Mouse (Mus musculus) R1 (cell line): ENCODE results near the gene Pde6d.
"Not testable (repeated sequence)": the region's sequence is repeated elsewhere in the genome, so short reads cannot be mapped to it uniquely, and the experiment has no call there.

Experiments
- DNase-seq: peaks from one replicate; pipeline ENCODE4 v3.0.0-alpha.2; 2018; ENCODE audit warnings: low read depth, low spot score

Pde6d gene

GRCm38 (mm10) chr1:86569292-86569860, 13.1 kb downstream of the Pde6d start:
- no peak for DNase-seq

DNA sequence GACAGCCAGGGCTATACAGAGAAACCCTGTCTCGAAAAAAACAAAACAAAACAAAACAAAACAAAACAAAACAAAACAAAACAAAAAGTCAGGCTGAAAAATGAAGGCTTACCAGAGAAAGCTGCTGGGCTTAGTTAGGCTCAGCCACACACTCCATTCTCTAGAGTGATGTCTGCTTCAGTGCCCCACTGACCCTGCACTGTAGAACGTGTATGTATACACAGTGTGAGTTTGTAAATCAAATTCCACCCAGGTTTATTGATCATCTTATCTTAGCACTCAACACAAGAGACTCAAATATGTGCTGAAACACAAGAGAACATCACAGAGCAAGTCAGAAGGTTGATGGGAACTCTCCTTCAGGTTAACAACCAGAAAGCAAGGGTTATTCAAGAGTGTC, 14.0 kb downstream of the Pde6d start:
- DNase-seq, result no peak

DNA sequence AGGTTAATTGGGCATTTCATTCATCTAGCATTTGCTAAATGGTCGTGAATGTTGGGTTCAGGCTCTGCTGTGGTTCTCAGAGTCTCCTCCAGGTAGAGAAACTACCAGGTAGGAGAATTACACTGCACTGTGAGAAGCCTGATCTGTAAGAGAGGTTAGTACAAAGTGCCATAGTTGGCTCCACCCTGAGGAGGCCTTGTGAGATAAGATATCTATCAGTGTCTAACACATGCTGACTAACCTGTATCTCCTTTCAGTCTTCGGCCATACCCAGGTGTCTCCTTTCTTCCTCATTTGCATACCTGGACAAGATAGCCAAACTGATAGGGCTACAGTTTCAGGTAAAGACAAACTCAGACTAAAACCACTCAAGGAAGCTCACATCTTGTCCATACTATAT, 19.8 kb downstream of the Pde6d start:
- no peak for DNase-seq

DNA sequence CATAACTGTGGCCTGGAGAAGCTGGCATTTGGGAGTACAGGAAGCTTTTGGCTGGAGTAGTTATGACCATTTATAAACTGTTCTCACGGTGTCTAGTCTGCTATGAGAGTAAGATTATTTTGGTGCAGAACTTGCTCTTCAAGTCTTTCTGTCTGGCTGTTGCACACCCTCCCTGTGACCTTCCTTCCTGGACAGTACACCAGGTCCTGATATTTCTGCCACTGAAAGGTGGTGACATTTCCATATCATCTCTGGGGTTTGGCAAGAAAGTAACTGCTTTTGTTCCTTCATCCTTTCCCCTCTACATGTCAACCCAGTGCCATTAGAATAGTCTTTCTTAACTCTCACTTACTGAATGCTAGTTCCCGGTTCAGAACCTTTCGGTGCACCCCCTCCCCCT, 23.2 kb downstream of the Pde6d start:
- DNase-seq, result no peak

DNA sequence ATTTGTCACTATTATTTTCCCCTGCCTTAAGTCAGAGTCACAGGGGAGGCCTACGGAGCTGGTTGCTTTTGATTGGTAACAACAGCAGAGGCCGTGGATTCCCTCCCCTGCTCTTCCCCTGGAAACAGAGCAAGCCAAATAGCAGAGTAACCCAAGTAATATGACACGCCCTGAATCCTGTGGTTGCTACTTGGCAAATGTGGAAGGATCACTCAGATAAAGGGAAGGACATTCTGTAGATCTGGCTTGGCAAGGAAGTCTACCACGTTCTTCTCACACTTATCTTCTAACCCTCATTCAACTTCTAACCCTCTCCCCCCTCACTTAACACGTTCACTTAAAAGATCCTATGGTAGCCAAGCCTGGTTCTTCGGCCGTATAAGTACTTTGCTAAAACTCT, 24.6 kb downstream of the Pde6d start:
- no peak for DNase-seq

- no peak for DNase-seq
Observed at GRCm38 (mm10) chr1:86555665-86556064, 26.8 kb downstream of the Pde6d start.

DNA sequence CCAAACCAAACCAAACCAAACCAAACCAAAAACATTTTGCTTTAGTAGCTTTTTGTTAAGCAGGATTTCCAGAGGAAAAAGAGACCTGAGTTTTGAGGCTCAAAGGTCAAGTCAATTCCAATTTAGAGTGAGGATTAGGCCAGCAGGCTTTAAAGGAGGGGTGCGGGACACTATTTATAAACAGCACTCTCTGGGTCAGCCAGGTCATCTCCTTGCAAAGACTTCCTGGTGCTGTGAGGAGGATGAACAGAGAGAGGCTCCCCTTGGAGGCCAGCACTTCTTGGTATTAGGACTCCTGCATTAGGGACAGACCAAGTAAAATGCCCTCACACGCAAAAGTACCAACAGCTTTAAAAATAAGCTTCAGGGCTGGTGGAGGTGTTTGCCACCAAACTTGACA, 30.6 kb downstream of the Pde6d start:
- DNase-seq, result no peak

GRCm38 (mm10) chr1:86551299-86551698, 31.1 kb downstream of the Pde6d start:
- DNase-seq, result no peak

GRCm38 (mm10) chr1:86546797-86547196, 35.6 kb downstream of the Pde6d start:
- no peak for DNase-seq

DNA sequence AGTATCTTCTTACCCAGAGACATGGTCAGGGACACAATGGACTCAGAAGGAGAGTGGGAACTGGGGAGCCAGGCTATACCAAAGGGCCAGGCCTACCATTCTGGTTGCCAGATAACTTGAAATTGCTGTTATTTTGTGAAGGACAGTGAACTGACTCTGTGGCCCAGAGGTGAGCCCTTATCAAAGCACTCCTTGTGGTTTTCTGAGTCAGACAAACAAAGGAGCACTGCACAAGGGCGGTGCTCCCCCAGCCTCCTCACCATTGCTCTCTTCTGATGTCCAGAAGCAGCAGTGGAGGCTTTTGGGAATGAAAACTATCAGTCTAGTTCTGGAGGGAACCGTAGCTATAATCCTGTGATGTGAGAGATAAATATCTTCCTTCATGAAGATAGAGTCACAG, 39.8 kb downstream of the Pde6d start:
- DNase-seq, result no peak

GRCm38 (mm10) chr1:86539583-86539982, 42.8 kb downstream of the Pde6d start:
- not testable (repeated sequence) for DNase-seq

DNA sequence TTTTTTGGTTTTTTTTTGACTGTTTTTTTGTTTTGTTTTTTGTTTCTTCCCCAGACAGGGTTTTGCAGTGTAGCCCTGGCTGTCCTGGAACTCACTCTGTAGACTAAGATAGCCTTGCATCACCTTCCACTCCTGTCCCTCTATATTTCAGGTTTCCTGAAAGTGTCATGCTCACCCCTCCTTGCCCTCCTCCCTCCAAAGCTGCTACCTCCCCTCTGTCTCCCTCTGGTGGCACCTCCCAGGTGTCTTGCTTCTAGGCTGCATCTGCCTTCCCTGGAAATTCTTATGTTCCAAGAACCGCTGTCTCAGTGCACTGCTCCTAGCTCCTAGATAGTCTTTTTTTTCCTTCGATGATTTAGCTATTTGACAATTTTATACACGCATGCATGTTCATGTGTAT, 44.0 kb downstream of the Pde6d start:
- DNase-seq, result peak; percentile 78

DNA sequence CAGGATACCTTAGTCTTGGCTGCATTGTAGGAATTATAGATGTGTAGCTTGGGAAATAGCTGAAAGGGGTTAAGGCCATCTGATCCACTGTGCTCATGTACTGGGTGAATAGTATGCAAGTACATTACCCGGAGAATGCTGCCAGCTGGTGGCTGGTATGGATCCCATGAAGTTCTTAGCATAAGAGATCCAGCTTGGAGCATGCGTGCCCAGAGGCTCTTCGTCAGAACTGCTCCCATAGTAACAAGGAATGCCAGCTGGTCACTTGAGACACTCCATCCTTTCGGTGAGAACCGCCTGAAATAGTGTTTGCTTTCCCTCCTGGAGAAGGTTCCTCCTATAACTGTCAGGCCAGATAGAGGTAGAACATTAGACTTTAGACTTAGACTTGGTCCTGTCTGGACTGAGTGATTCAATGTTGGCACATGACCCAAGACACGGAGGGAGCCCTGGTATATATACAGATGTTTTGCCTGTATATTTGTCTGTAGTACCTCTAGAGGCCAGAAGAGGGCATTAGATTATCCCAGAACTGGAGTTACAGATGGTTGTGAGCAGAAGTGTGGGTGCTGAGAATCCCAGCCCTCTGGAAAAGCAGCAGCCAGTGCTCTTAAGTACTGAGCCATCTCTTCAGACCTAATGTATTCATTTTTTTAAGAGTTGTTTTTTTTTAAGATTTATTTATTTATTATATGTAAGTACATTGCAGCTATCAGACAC, 48.9 kb downstream of the Pde6d start:
- DNase-seq, result peak; percentile 87

- DNase-seq, result peak; percentile 96
Observed at GRCm38 (mm10) chr1:86532362-86533051, 49.9 kb downstream of the Pde6d start.

- peak; percentile 95 for DNase-seq
Observed at GRCm38 (mm10) chr1:86531547-86532321, 50.7 kb downstream of the Pde6d start.

DNA sequence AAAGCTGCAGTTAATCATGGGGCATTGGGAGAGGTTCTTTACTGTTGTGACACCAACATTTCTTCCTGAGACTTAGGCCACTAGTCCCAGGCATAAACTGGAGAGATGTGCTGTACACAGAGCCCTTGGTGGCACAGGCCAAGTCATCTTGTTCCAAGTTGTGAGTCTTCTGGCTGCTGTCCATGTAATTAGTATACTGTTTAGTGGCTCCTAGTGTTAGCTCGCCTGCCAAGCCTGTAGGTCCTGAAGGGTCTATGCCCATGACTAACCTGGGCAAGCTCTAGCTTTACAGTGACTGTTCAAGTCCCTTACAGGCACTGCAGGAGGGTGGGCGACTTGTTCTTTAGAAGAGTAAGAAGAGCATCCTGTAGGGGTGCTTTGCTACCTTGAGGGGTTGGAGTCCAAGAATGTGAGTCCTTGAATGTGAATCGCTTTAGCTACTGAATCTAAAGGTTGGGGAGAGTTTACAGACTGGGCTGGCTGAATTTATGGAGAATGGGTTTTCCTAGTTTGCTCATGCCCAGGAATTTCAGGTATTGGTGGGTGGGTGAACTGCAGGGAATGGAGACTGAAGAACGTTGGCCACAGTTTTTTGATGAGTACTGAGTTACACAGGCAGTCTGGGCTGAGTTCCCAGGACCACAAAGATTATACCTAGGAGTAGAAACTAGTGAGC, 51.4 kb downstream of the Pde6d start:
- DNase-seq, result peak; percentile 75

GRCm38 (mm10) chr1:86529590-86529989, 52.8 kb downstream of the Pde6d start:
- DNase-seq, result no peak

GRCm38 (mm10) chr1:86528571-86529180, 53.8 kb downstream of the Pde6d start:
- peak; percentile 83 for DNase-seq

DNA sequence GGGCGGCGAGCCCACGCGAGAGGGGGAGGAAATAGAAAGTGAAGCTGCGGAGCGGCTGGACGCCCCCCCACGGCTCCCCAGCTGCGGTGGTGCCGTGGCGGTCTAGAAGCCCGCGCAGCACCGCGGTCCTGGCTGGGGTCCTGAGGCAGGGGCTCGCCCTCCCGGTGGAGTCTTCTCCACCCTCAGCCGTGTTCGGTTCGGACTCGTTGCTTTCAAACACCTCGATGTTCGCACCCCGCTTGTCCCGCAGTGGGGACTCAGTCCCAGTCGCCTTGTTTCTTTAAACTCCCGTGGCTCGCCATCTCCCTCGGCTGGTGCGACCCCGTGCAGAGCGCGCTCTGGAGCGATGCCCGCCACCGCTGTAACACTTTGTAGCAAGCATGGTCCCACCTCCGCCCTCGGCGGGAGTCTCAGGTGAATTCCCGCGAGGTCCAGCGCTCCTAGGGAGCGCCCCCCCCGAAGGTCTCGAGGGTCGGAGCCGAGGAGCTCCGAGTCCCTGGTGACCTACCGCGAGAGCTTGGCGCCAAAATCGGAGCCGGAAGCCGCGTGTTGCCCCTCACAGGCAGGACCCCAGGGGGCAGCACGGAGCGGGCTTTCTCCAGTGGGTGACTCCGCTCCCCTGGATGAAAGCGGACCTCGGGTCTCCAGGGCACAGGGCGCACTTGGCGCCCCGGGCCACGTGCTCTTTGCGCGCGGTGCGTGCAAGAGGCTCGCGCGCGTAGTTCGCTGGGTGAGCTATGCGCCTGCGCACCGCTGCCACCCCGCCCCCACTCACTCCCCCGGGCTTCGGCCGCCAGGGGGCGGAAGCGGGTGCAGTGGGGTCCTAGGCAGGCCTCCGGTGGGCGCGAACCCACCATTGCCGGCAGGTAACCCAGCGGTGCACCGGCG, 54.6 kb downstream of the Pde6d start:
- DNase-seq, result peak; percentile 94
